13 mouse cellular contexts compared by ENCODE assay signal in the genomic region with DNA sequence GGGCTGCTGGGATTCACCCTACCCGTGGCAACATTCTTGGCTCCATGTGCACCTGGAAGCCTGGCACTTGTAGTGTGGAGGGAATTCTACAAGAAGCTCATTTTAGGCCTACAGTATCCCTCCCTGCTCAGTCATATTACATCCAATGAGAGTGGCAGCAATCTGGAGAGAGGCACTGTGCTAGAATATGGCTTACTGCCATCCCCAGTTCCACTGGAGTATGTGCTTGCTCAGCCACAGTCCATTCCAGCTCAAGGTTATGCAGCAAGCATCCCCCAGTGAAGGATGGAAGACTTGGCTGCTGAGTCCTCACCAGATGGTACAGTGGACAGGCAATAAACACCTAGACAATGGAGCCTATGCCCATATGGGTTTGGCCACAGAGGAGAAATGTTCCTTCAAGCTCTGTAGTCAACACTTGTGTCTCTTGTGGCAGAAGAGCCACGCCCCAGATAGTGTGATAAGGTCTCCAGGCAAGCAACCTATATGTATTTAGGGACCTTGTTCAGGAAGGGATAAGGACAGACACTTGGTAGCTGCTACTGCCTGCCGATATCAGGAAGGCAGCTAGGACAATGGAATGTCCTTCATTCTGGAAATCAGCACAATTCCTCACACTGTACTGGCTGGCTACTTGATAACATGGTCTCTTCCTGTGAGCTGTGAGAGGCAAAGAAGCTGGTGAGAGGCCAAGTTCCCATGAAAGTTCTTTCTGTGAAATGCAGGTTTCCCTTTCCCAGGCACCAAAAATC. TPM values are rescaled to one million over a fixed set of nuclear protein-coding genes. Genes with fewer than 3 reads are reported as not detected.
DNase-seq lines count a peak whose midpoint lies in the region; ATAC-seq lines count a peak whose summit lies in the region.
"Had no signal": no experiment of that assay in that cellular context is flagged by ENCODE, and none has a peak within 500 bp of the region (broad histone marks: within the 10 kb centered on the region; RNA-seq: fewer than 3 reads in every experiment).

No protein-coding gene starts in this region.

- H3K27ac ChIP-seq in hindbrain, embryonic 10.5 days, result peak overlapping the region; percentile 64; the same call in 1 of the 2 replicates
- no peak overlapping the region for H3K27ac ChIP-seq in hindbrain, embryonic 11.5 days (ENCODE audit: low read depth, low read length)
- H3K27ac ChIP-seq in liver, embryonic 12.5 days, result no peak overlapping the region
- no peak overlapping the region for H3K27ac ChIP-seq in kidney, embryonic 14.5 days (ENCODE audit: low read depth, low read length)
- H3K27ac ChIP-seq: limb, embryonic 15.5 days had no signal

- no peaks in the 10 kb centered on the region for H3K9me3 ChIP-seq in hindbrain, embryonic 10.5 days
- H3K9me3 ChIP-seq in hindbrain, embryonic 11.5 days (ENCODE audit: control insufficient read depth, low read length), result no peaks in the 10 kb centered on the region
- H3K9me3 ChIP-seq in liver, embryonic 12.5 days (replicated peaks), result no peaks in the 10 kb centered on the region
- no peaks in the 10 kb centered on the region for H3K9me3 ChIP-seq in kidney, embryonic 14.5 days (ENCODE audit: control insufficient read depth, low read length)
- H3K9me3 ChIP-seq: limb, embryonic 15.5 days had no signal

- H3K4me1 ChIP-seq in hindbrain, embryonic 10.5 days (replicated peaks), result peaks cover 59% of the 10 kb centered on the region
- H3K4me1 ChIP-seq in hindbrain, embryonic 11.5 days (replicated peaks; ENCODE audit: control insufficient read depth, insufficient read depth, low read length), result peaks cover 11% of the 10 kb centered on the region
- peaks cover 27% of the 10 kb centered on the region for H3K4me1 ChIP-seq in liver, embryonic 12.5 days
- no peaks in the 10 kb centered on the region for H3K4me1 ChIP-seq in kidney, embryonic 14.5 days (ENCODE audit: control insufficient read depth, insufficient read depth, low read length)

- no peak for ATAC-seq in hindbrain, embryonic 11.5 days (ENCODE audit: low FRiP score)
- peak; percentile 35; the same call in 1 of the 2 replicates for ATAC-seq in liver, embryonic 12.5 days
- no peak for ATAC-seq in kidney, embryonic 14.5 days (ENCODE audit: low FRiP score, low TSS enrichment)
- ATAC-seq: intestine, embryonic 16.5 days had no signal

- peak; percentile 44 to 50 for DNase-seq in adrenal gland, adult (ENCODE audit: inconsistent age in 2 of 2, low spot score in 1 of 2)
- no peak for DNase-seq in adrenal gland, adult 18-20 months (ENCODE audit: low spot score in 2 of 2)
- DNase-seq in hindbrain, embryonic 10.5 days (ENCODE audit: low spot score), result no peak
- no peak for DNase-seq in hindbrain, embryonic 11.5 days (ENCODE audit: low spot score)
- peak; percentile 74 for DNase-seq in cerebellum, adult 9-10 months
- DNase-seq in adrenal gland, postnatal 4 days (ENCODE audit: low spot score in 2 of 2), result no peak
- DNase-seq: adrenal gland, postnatal 10 days had no signal

- H3K4me2 ChIP-seq in hindbrain, embryonic 11.5 days (replicated peaks; ENCODE audit: low read depth, low read length), result no peak overlapping the region
- no peak overlapping the region for H3K4me2 ChIP-seq in liver, embryonic 12.5 days
- H3K4me2 ChIP-seq in kidney, embryonic 14.5 days (replicated peaks; ENCODE audit: low read depth, low read length), result no peak overlapping the region
- H3K4me2 ChIP-seq: limb, embryonic 15.5 days had no signal

- peaks cover 83% of the 10 kb centered on the region for H3K36me3 ChIP-seq in hindbrain, embryonic 10.5 days
- H3K36me3 ChIP-seq in hindbrain, embryonic 11.5 days (ENCODE audit: control insufficient read depth, insufficient read depth, low read length), result no peaks in the 10 kb centered on the region
- peaks cover 13% of the 10 kb centered on the region for H3K36me3 ChIP-seq in liver, embryonic 12.5 days
- H3K36me3 ChIP-seq in kidney, embryonic 14.5 days (ENCODE audit: control insufficient read depth, insufficient read depth, low read length), result peaks cover 17% of the 10 kb centered on the region

- no peak overlapping the region for H3K4me3 ChIP-seq in hindbrain, embryonic 10.5 days
- H3K4me3 ChIP-seq in hindbrain, embryonic 11.5 days (ENCODE audit: low read depth, low read length), result no peak overlapping the region
- no peak overlapping the region for H3K4me3 ChIP-seq in liver, embryonic 12.5 days
- H3K4me3 ChIP-seq in kidney, embryonic 14.5 days (ENCODE audit: low read length), result no peak overlapping the region
- H3K4me3 ChIP-seq: limb, embryonic 15.5 days had no signal

- WGBS in hindbrain, embryonic 10.5 days, result 87% methylated on average over 3 of the region's 3 CpGs
- WGBS in hindbrain, embryonic 11.5 days, result 79% methylated on average over 3 of the region's 3 CpGs
- 50% methylated on average over 3 of the region's 3 CpGs for WGBS in liver, embryonic 12.5 days (ENCODE audit: insufficient replicate concordance)
- WGBS in kidney, embryonic 14.5 days, result 87% methylated on average over 3 of the region's 3 CpGs

- H3K27me3 ChIP-seq in hindbrain, embryonic 10.5 days (ENCODE audit: insufficient read depth, poor library complexity, severe bottlenecking), result no peaks in the 10 kb centered on the region
- no peaks in the 10 kb centered on the region for H3K27me3 ChIP-seq in hindbrain, embryonic 11.5 days (ENCODE audit: control insufficient read depth, insufficient read depth, low read length)
- no peaks in the 10 kb centered on the region for H3K27me3 ChIP-seq in liver, embryonic 12.5 days (replicated peaks)
- H3K27me3 ChIP-seq in kidney, embryonic 14.5 days (ENCODE audit: control insufficient read depth, insufficient read depth, low read length), result no peaks in the 10 kb centered on the region
- H3K27me3 ChIP-seq: limb, embryonic 15.5 days had no signal

- no peak overlapping the region for H3K9ac ChIP-seq in hindbrain, embryonic 11.5 days (ENCODE audit: low read depth, low read length)
- no peak overlapping the region for H3K9ac ChIP-seq in liver, embryonic 12.5 days
- no peak overlapping the region for H3K9ac ChIP-seq in kidney, embryonic 14.5 days (ENCODE audit: low read depth, low read length)
- H3K9ac ChIP-seq: limb, embryonic 15.5 days had no signal

RNA-seq across cellular contexts. Expression of a gene that starts 58.0 kb away (rescaled TPM):
- total RNA-seq in adrenal gland, adult 18-20 months (2021), result not detected
- 7.9 and 11.8 TPM in 2 replicates for polyA plus RNA-seq in hindbrain, embryonic 10.5 days (2016; fragmentation: Nextera tagmentation; extraction: Ambion mirVana)
- 9.8 and 10.0 TPM in 2 replicates for polyA plus RNA-seq in hindbrain, embryonic 11.5 days (2014; fragmentation: Nextera tagmentation; extraction: Ambion mirVana)
- 0.10 and 0.14 TPM in 2 replicates for polyA plus RNA-seq in liver, embryonic 12.5 days (2016; fragmentation: Nextera tagmentation; extraction: Ambion mirVana)
- not detected for total RNA-seq in adrenal gland, postnatal 4 days (2021)
- 3.0 and 3.1 TPM in 2 replicates for polyA plus RNA-seq in kidney, embryonic 14.5 days (2014; fragmentation: Nextera tagmentation; extraction: Ambion mirVana)
- total RNA-seq: adrenal gland, postnatal 10 days; ES-E14 had no signal
- polyA plus RNA-seq: intestine, embryonic 16.5 days; limb, embryonic 15.5 days; stomach, embryonic 16.5 days had no signal

Comparison
In these comparisons a context has a peak if more than half of its experiments do, and no peak if none do; other contexts are left out.
1. DNase-seq: peak in adrenal gland, adult (2 of 2) and cerebellum, adult 9-10 months (single experiment); none in adrenal gland, adult 18-20 months (0 of 2), hindbrain, embryonic 10.5 days (single experiment), hindbrain, embryonic 11.5 days (single experiment) and adrenal gland, postnatal 4 days (0 of 2).